Mouse (Mus musculus) liver, embryonic 15.5 days (tissue): ENCODE measurements around the gene Tcaf3. TPM values are rescaled to one million over a fixed set of nuclear protein-coding genes. Genes with fewer than 3 reads are reported as not detected.
A peak's percentile ranks its signal among the peaks of the same experiment; 100 is the strongest.

Source experiments
- ATAC-seq: fragments of 200-750 bp; cut with Nextera tagmentation; 2 replicates; pipeline ENCODE4 v1.8.0; 2017; ENCODE audit warnings: moderate number of reproducible peaks, mild to moderate bottlenecking, moderate library complexity; ENCODE audit not compliant: insufficient read depth
- H3K27ac ChIP-seq: fragments of 300-500 bp; sonication (generic); replicated peaks from 2 replicates; pipeline ENCODE4 v1.5.1; 2015; ENCODE audit warnings: mild to moderate bottlenecking, inconsistent platforms
- H3K27me3 ChIP-seq: fragments of 300-500 bp; sonication (generic); 2 replicates; pipeline ENCODE4 v1.6.1; 2015; ENCODE audit warnings: mild to moderate bottlenecking, inconsistent platforms
- H3K36me3 ChIP-seq: fragments of 300-500 bp; sonication (generic); replicated peaks from 2 replicates; pipeline ENCODE4 v1.6.1; 2015; ENCODE audit warnings: moderate library complexity, mild to moderate bottlenecking, inconsistent platforms
- H3K4me1 ChIP-seq: fragments of 300-500 bp; sonication (generic); replicated peaks from 2 replicates; pipeline ENCODE4 v1.6.1; 2015; ENCODE audit warnings: inconsistent platforms
- H3K4me2 ChIP-seq: fragments of 300-500 bp; sonication (generic); 2 replicates; pipeline ENCODE4 v1.6.1; 2015; ENCODE audit warnings: moderate library complexity, mild to moderate bottlenecking, inconsistent platforms
- H3K4me3 ChIP-seq: fragments of 300-500 bp; sonication (generic); replicated peaks from 2 replicates; pipeline ENCODE4 v1.5.1; 2015; ENCODE audit warnings: mild to moderate bottlenecking, inconsistent platforms
- H3K9ac ChIP-seq: fragments of 300-500 bp; sonication (generic); 2 replicates; pipeline ENCODE4 v1.6.1; 2015; ENCODE audit warnings: moderate library complexity, mild to moderate bottlenecking, inconsistent platforms
- H3K9me3 ChIP-seq: fragments of 300-500 bp; sonication (generic); replicated peaks from 2 replicates; pipeline ENCODE4 v1.6.1; 2016; ENCODE audit warnings: inconsistent platforms
- WGBS: fragments of 180-500 bp; shearing (Covaris S2); methylation state at CpG from one replicate; pipeline ENCODE4 v1.1.7; 2015; ENCODE audit warnings: mixed read lengths; ENCODE audit not compliant: insufficient replicate concordance; 5-methylcytosine and 5-hydroxymethylcytosine counted together
- polyA plus RNA-seq: library from polyadenylated mRNA; unstranded; fragments of >200 nt; fragmentation: Nextera tagmentation; extraction: Ambion mirVana; gene quantifications from 2 replicates; pipeline ENCODE4 v1.2.1, GENCODE M21; 2015

Tcaf3 gene
- not detected in 2 replicates for polyA plus RNA-seq

- no peak for ATAC-seq
- no peaks in the 10 kb centered on the region for H3K9me3 ChIP-seq
- H3K4me2 ChIP-seq: no peak within 1 kb of the TSS
- WGBS: 61% methylated on average over 4 of the region's 4 CpGs
- no peaks in the 10 kb centered on the region for H3K36me3 ChIP-seq
- no peak within 1 kb of the TSS for H3K9ac ChIP-seq
- H3K4me3 ChIP-seq: no peak within 1 kb of the TSS
- no peaks in the 10 kb centered on the region for H3K4me1 ChIP-seq
- no peak within 1 kb of the TSS for H3K27ac ChIP-seq
- no peaks in the 10 kb centered on the region for H3K27me3 ChIP-seq
Measured at GRCm38 (mm10) chr6:42597592-42597991, at the start of gene Tcaf3. Tcaf3 (minus strand) TSS chr6:42597692.

DNA sequence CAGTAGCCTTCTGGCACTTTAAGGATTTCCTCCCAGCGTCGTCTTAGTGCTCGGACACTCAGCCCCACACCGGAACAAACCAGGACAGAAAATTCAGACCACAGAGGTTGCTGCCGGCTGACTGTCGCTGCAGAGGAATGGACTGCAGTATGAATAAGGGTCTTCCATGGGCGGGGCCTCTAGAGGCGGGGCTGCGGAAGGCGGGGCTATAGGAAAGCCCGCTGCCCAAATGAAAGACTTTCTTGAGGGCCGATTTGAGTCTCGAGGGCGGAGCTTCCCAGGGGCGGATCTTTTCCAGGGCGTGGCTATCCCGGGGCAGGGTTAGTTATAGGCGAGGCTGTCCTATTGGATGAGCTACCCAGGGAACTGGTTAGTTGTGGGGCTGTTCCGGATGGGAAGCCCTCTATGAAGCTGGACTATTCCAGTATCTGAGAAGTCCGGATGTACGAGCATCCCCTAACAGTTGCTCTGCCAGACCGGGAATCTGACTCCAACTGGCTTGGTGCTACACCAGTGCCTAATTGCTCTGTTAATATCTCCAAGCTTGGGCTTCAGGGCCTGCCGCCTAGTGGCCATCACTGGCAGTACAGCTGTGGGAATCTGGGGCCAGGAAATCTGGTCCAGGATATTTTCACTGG is 47.5 kb upstream of the Tcaf3 start, which contains the start of gene Tcaf2:
Gene Tcaf2, minus strand, starts transcription at position 343 of the 638 bp plus-strand sequence.
- under 1% methylated on average over 23 of the region's 23 CpGs for WGBS

DNA sequence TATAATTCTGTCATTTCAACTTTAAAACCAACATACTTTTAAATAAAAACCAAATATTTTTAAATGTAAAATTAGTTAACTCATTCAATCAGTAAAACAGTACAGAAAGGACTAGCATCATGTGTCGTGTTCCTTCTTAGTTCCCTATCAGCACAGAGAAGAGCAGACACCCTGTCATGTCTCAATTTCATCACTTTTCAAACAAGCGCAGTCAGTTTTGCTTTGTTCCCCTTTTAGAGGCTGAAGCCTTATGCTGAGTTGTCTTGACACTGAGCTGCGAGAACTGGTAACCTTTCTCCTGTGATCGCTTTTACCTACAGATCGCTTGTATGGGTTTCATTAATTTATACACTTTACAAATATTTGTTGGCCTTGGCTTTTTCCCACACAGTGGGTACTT is 36.9 kb upstream of the Tcaf3 start:
- Histone ChIP-seq H3K4me3 (no peak overlapping the region), H3K9me3 (no peaks in the 10 kb centered on the region), H3K4me2 (no peak overlapping the region), H3K27ac (no peak overlapping the region), H3K36me3 (no peaks in the 10 kb centered on the region), H3K4me1 (no peaks in the 10 kb centered on the region), H3K27me3 (no peaks in the 10 kb centered on the region), H3K9ac (no peak overlapping the region)
- 52% methylated on average over 5 of the region's 5 CpGs for WGBS
- ATAC-seq: no peak

More for the DNA sequence above, 47.5 kb upstream of the Tcaf3 start, which contains the start of gene Tcaf2:
- no peaks in the 10 kb centered on the region for H3K36me3 ChIP-seq
- H3K9ac ChIP-seq: no peak within 1 kb of the TSS
- peak within 1 kb of the TSS; percentile 60 for H3K4me2 ChIP-seq
- no peak within 1 kb of the TSS for H3K27ac ChIP-seq
- 0 out of 2 replicates have a peak, but pooled peaks cover 5% of the 10 kb centered on the region for H3K4me1 ChIP-seq
- peak; percentile 85 for ATAC-seq
- no peaks in the 10 kb centered on the region for H3K27me3 ChIP-seq
- peak within 1 kb of the TSS; percentile 27 for H3K4me3 ChIP-seq
- H3K9me3 ChIP-seq: no peaks in the 10 kb centered on the region

DNA sequence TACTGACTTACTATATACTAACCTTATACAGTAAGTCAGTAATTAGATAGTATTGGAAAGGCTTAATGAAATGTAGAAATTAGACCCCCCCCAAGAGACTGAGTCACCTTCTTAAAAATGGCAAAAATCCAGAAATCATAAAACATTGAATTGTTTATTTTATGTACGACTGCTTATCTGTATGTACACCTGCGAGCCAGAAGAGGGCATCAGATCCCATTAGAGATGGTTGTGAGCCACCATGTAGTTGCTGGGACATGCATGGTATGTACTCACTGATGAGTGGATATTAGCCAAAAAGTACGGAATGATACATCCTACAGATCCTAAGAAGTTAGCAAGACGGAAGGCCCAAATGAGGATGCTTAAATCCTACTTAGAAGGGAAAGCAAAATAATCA is 33.9 kb upstream of the Tcaf3 start:
- Histone ChIP-seq H3K36me3 (no peaks in the 10 kb centered on the region), H3K27me3 (no peaks in the 10 kb centered on the region), H3K4me3 (no peak overlapping the region), H3K4me2 (no peak overlapping the region), H3K9me3 (no peaks in the 10 kb centered on the region), H3K4me1 (no peaks in the 10 kb centered on the region), H3K9ac (no peak overlapping the region), H3K27ac (no peak overlapping the region)
- no peak for ATAC-seq
- WGBS: 55% methylated on average over 4 of the region's 4 CpGs

- WGBS: 73% methylated on average over 2 of the region's 2 CpGs
- H3K9ac ChIP-seq: no peak overlapping the region
- no peak overlapping the region for H3K4me2 ChIP-seq
- no peaks in the 10 kb centered on the region for H3K9me3 ChIP-seq
- no peaks in the 10 kb centered on the region for H3K36me3 ChIP-seq
- no peaks in the 10 kb centered on the region for H3K4me1 ChIP-seq
- no peak overlapping the region for H3K27ac ChIP-seq
- ATAC-seq: no peak
- no peaks in the 10 kb centered on the region for H3K27me3 ChIP-seq
- no peak overlapping the region for H3K4me3 ChIP-seq
Measured at GRCm38 (mm10) chr6:42616904-42617303, 19.4 kb upstream of the Tcaf3 start.

- H3K4me1 ChIP-seq: no peaks in the 10 kb centered on the region
- H3K9ac ChIP-seq: no peak overlapping the region
- no peaks in the 10 kb centered on the region for H3K36me3 ChIP-seq
- H3K27me3 ChIP-seq: no peaks in the 10 kb centered on the region
- no peaks in the 10 kb centered on the region for H3K9me3 ChIP-seq
- H3K4me2 ChIP-seq: no peak overlapping the region
- no peak overlapping the region for H3K27ac ChIP-seq
- no peak for ATAC-seq
- H3K4me3 ChIP-seq: no peak overlapping the region
Measured at GRCm38 (mm10) chr6:42612218-42612617, 14.7 kb upstream of the Tcaf3 start.

- ATAC-seq: no peak
- H3K27me3 ChIP-seq: no peaks in the 10 kb centered on the region
- H3K4me3 ChIP-seq: no peak overlapping the region
- WGBS: 46% methylated on average over 4 of the region's 4 CpGs
- no peak overlapping the region for H3K27ac ChIP-seq
- no peaks in the 10 kb centered on the region for H3K9me3 ChIP-seq
- H3K4me2 ChIP-seq: no peak overlapping the region
- H3K36me3 ChIP-seq: no peaks in the 10 kb centered on the region
- no peak overlapping the region for H3K9ac ChIP-seq
- no peaks in the 10 kb centered on the region for H3K4me1 ChIP-seq
Measured at GRCm38 (mm10) chr6:42610954-42611522, 13.5 kb upstream of the Tcaf3 start.

GRCm38 (mm10) chr6:42593138-42593882 is 4.2 kb downstream of the Tcaf3 start:
- H3K27ac ChIP-seq: no peak overlapping the region
- H3K4me3 ChIP-seq: no peak overlapping the region
- no peak overlapping the region for H3K9ac ChIP-seq
- ATAC-seq: no peak
- H3K36me3 ChIP-seq: no peaks in the 10 kb centered on the region
- H3K4me1 ChIP-seq: no peaks in the 10 kb centered on the region
- 59% methylated on average over 17 of the region's 17 CpGs for whole genome bisulfite sequencing
- no peak overlapping the region for H3K4me2 ChIP-seq
- H3K9me3 ChIP-seq: no peaks in the 10 kb centered on the region
- no peaks in the 10 kb centered on the region for H3K27me3 ChIP-seq

DNA sequence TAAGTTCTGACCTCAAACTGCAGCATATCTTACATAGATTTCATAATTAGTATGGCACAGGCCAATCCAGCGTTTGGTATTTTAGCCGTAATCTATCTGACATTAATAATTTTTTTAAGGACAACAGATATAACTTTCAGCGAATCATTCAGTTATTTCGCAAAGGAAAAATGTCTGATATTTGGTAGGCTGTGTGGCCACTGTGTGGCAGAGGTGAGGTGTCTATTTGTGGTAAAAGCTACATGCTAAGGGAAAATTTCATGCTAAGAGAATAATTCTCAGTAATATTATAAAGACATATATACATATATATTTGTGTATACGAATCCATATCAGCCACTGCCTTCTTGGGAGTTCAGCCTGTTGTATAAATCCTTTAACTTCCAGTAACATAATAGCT is 10.9 kb downstream of the Tcaf3 start:
- Histone ChIP-seq H3K9me3 (no peaks in the 10 kb centered on the region), H3K36me3 (no peaks in the 10 kb centered on the region), H3K27me3 (no peaks in the 10 kb centered on the region), H3K27ac (no peak overlapping the region), H3K4me2 (no peak overlapping the region), H3K9ac (no peak overlapping the region), H3K4me1 (no peaks in the 10 kb centered on the region), H3K4me3 (no peak overlapping the region)
- ATAC-seq: no peak
- 64% methylated on average over 5 of the region's 5 CpGs for WGBS

DNA sequence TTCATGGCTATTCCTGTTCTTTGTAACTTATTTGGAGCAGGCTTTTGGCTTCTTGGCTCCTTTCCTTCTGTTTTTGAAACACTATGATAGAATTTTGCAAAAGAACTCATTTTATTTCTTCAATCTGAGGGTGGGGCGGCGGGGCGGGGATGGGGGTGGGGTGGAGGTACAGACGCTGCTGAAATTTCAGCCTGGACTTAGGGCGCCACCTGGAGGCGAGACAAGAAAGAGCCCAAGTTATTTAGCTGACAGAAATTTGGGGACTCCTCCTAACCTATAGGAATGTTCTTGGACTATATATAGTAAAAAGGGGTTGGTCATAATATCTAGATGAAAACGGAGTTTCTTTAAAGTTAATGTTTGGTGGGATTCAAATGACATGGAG is 14.0 kb downstream of the Tcaf3 start:
- H3K4me1 ChIP-seq: no peaks in the 10 kb centered on the region
- no peak overlapping the region for H3K4me2 ChIP-seq
- no peak overlapping the region for H3K27ac ChIP-seq
- WGBS: 1% methylated on average over 7 of the region's 7 CpGs
- no peaks in the 10 kb centered on the region for H3K36me3 ChIP-seq
- H3K9ac ChIP-seq: no peak overlapping the region
- no peak for ATAC-seq
- no peak overlapping the region for H3K4me3 ChIP-seq
- H3K27me3 ChIP-seq: no peaks in the 10 kb centered on the region
- H3K9me3 ChIP-seq: no peaks in the 10 kb centered on the region

- Histone ChIP-seq H3K4me2 (no peak overlapping the region), H3K9me3 (no peaks in the 10 kb centered on the region), H3K9ac (no peak overlapping the region), H3K27me3 (no peaks in the 10 kb centered on the region), H3K27ac (no peak overlapping the region), H3K4me1 (no peaks in the 10 kb centered on the region), H3K4me3 (no peak overlapping the region), H3K36me3 (no peaks in the 10 kb centered on the region)
- 41% methylated on average over 9 of the region's 9 CpGs for WGBS
- no peak for ATAC-seq
Measured at GRCm38 (mm10) chr6:42582741-42583487, 14.6 kb downstream of the Tcaf3 start.
